Mouse (Mus musculus) lung, postnatal 10 days (tissue): ENCODE measurements around the gene Map2.

Experiments
- DNase-seq: peaks from one replicate; pipeline ENCODE4 v3.0.0; 2021

Map2 gene

GRCm38 (mm10) chr1:66175041-66175665 is at the start of gene Map2:
Gene Map2, plus strand, starts transcription at chr1:66175273.
- peak; percentile 87 for DNase-seq

- peak; percentile 11 for DNase-seq
Observed at GRCm38 (mm10) chr1:66133014-66133413, 42.1 kb upstream of the Map2 start.

- DNase-seq = no peak
Observed at GRCm38 (mm10) chr1:66135324-66135723, 39.7 kb upstream of the Map2 start.

GRCm38 (mm10) chr1:66140686-66141085 is 34.4 kb upstream of the Map2 start:
- no peak for DNase-seq

GRCm38 (mm10) chr1:66145180-66145579 is 29.9 kb upstream of the Map2 start:
- DNase-seq = no peak

GRCm38 (mm10) chr1:66148825-66149514 is 26.1 kb upstream of the Map2 start:
- no peak for DNase-seq

GRCm38 (mm10) chr1:66150806-66151205 is 24.3 kb upstream of the Map2 start:
- DNase-seq = no peak

- no peak for DNase-seq
Observed at GRCm38 (mm10) chr1:66157135-66157534, 17.9 kb upstream of the Map2 start.

GRCm38 (mm10) chr1:66157589-66157988 is 17.5 kb upstream of the Map2 start:
- DNase-seq = no peak

GRCm38 (mm10) chr1:66164648-66165047 is 10.4 kb upstream of the Map2 start:
- DNase-seq = no peak

- peak; percentile 11 for DNase-seq
Observed at GRCm38 (mm10) chr1:66168722-66169121, 6.4 kb upstream of the Map2 start.

- DNase-seq = no peak
Observed at GRCm38 (mm10) chr1:66172127-66172526, 2.9 kb upstream of the Map2 start.

GRCm38 (mm10) chr1:66173630-66174029 is 1.4 kb upstream of the Map2 start:
- DNase-seq = no peak

GRCm38 (mm10) chr1:66176012-66176837 is 1.2 kb downstream of the Map2 start:
- no peak for DNase-seq

- no peak for DNase-seq
Observed at GRCm38 (mm10) chr1:66176838-66177105, 1.7 kb downstream of the Map2 start.

GRCm38 (mm10) chr1:66177489-66178170 is 2.6 kb downstream of the Map2 start:
- no peak for DNase-seq

- DNase-seq = no peak
Observed at GRCm38 (mm10) chr1:66187016-66187681, 12.1 kb downstream of the Map2 start.

GRCm38 (mm10) chr1:66192401-66192800 is 17.3 kb downstream of the Map2 start:
- DNase-seq = no peak

GRCm38 (mm10) chr1:66192891-66193290 is 17.8 kb downstream of the Map2 start:
- DNase-seq = no peak

- no peak for DNase-seq
Observed at GRCm38 (mm10) chr1:66195040-66195726, 20.1 kb downstream of the Map2 start.

- no peak for DNase-seq
Observed at GRCm38 (mm10) chr1:66196240-66196639, 21.2 kb downstream of the Map2 start.

GRCm38 (mm10) chr1:66196716-66197115 is 21.6 kb downstream of the Map2 start:
- DNase-seq = no peak
